Mouse (Mus musculus) embryonic fibroblast, embryonic 13.5 days (primary cell): ENCODE measurements around the gene Tmem206.

Experiments
- CTCF ChIP-seq: IDR thresholded peaks from 2 replicates; pipeline ENCODE4 v1.5.1; 2011; ENCODE audit warnings: mild to moderate bottlenecking, control low read depth, low read length, moderate library complexity, borderline replicate concordance; ENCODE audit not compliant: insufficient read depth
- POLR2A ChIP-seq: IDR thresholded peaks from 2 replicates; pipeline ENCODE4 v1.6.1; 2011; ENCODE audit warnings: low read depth, mild to moderate bottlenecking, control low read depth, low read length, moderate library complexity

- TF ChIP-seq CTCF (no peak), POLR2A (no peak)
Observed at GRCm38 (mm10) chr1:191328019-191328441, 2.3 kb downstream of the Tmem206 start.
